Mouse (Mus musculus) embryonic facial prominence, embryonic 13.5 days (tissue): ENCODE measurements around the gene Tmbim1. TPM values are rescaled to one million over a fixed set of nuclear protein-coding genes. Genes with fewer than 3 reads are reported as not detected.
A peak's percentile ranks its signal among the peaks of the same experiment; 100 is the strongest.

Experiments used
- ATAC-seq: fragments of 200-750 bp; cut with Nextera tagmentation; 2 replicates; pipeline ENCODE4 v1.8.0; 2017; ENCODE audit warnings: low read depth; ENCODE audit not compliant: insufficient number of reproducible peaks, insufficient read depth, low FRiP score, low TSS enrichment
- H3K27ac ChIP-seq: fragments of 300-500 bp; sonication (generic); 2 replicates; pipeline ENCODE4 v1.5.1; 2015; ENCODE audit warnings: moderate library complexity, mild to moderate bottlenecking, inconsistent platforms
- H3K27me3 ChIP-seq: fragments of 300-500 bp; sonication (generic); 2 replicates; pipeline ENCODE4 v1.6.1; 2015; ENCODE audit warnings: mild to moderate bottlenecking, inconsistent platforms
- H3K36me3 ChIP-seq: fragments of 300-500 bp; sonication (generic); 2 replicates; pipeline ENCODE4 v1.6.1; 2015; ENCODE audit warnings: mild to moderate bottlenecking, inconsistent platforms
- H3K4me1 ChIP-seq: fragments of 300-500 bp; sonication (generic); 2 replicates; pipeline ENCODE4 v1.6.1; 2015; ENCODE audit warnings: inconsistent platforms
- H3K4me2 ChIP-seq: fragments of 300-500 bp; sonication (generic); 2 replicates; pipeline ENCODE4 v1.6.1; 2015; ENCODE audit warnings: moderate library complexity, mild to moderate bottlenecking, inconsistent platforms
- H3K4me3 ChIP-seq: fragments of 300-500 bp; sonication (generic); 2 replicates; pipeline ENCODE4 v1.5.1; 2015; ENCODE audit warnings: mild to moderate bottlenecking, inconsistent platforms
- H3K9ac ChIP-seq: fragments of 300-500 bp; sonication (generic); 2 replicates; pipeline ENCODE4 v1.6.1; 2015; ENCODE audit warnings: mild to moderate bottlenecking, inconsistent platforms
- H3K9me3 ChIP-seq: fragments of 300-500 bp; sonication (generic); 2 replicates; pipeline ENCODE4 v1.6.1; 2016; ENCODE audit warnings: inconsistent platforms
- WGBS: fragments of 180-500 bp; shearing (Covaris S2); methylation state at CpG from one replicate; pipeline ENCODE4 v1.1.7; 2015; ENCODE audit warnings: mixed read lengths; 5-methylcytosine and 5-hydroxymethylcytosine counted together
- polyA plus RNA-seq: library from polyadenylated mRNA; unstranded; fragments of >200 nt; fragmentation: Nextera tagmentation; extraction: Ambion mirVana; gene quantifications from 2 replicates; pipeline ENCODE4 v1.2.1, GENCODE M21; 2015

The Tmbim1 gene
- polyA plus RNA-seq, 1 experiment from 2014 or later: 29.4 TPM

- under 1% methylated on average over 56 of the region's 56 CpGs for WGBS
- Histone ChIP-seq H3K9ac (peak overlapping the region; percentile 86), H3K27me3 (no peaks in the 10 kb centered on the region), H3K27ac (peak overlapping the region; percentile 86), H3K4me3 (peak overlapping the region; percentile 75), H3K9me3 (no peaks in the 10 kb centered on the region), H3K36me3 (no peaks in the 10 kb centered on the region), H3K4me2 (peak overlapping the region; percentile 85), H3K4me1 (peaks cover 28% of the 10 kb centered on the region)
- ATAC-seq: peak; percentile 72
Measured at GRCm38 (mm10) chr1:74303509-74304338, 1.7 kb downstream of the Tmbim1 start.

- Histone ChIP-seq H3K4me2 (peak overlapping the region; percentile 85), H3K4me3 (peak overlapping the region; percentile 75), H3K9me3 (no peaks in the 10 kb centered on the region), H3K27ac (no peak overlapping the region), H3K27me3 (no peaks in the 10 kb centered on the region), H3K4me1 (peaks cover 29% of the 10 kb centered on the region), H3K9ac (0 out of 2 replicates have a peak overlapping the region, but pooled peaks have one; percentile 16), H3K36me3 (no peaks in the 10 kb centered on the region)
- no peak for ATAC-seq
- WGBS: 83% methylated on average over 2 of the region's 2 CpGs
Measured at GRCm38 (mm10) chr1:74302835-74303234, 2.6 kb downstream of the Tmbim1 start.

GRCm38 (mm10) chr1:74302229-74302628 lies 3.2 kb downstream of the Tmbim1 start:
- Histone ChIP-seq H3K36me3 (no peaks in the 10 kb centered on the region), H3K27ac (no peak overlapping the region), H3K4me3 (no peak overlapping the region), H3K4me2 (peak overlapping the region; percentile 85), H3K27me3 (no peaks in the 10 kb centered on the region), H3K4me1 (peaks cover 32% of the 10 kb centered on the region), H3K9me3 (no peaks in the 10 kb centered on the region), H3K9ac (no peak overlapping the region)
- WGBS: 92% methylated on average over 7 of the region's 7 CpGs
- ATAC-seq: no peak

- no peak overlapping the region for H3K4me2 ChIP-seq
- peaks cover 49% of the 10 kb centered on the region for H3K4me1 ChIP-seq
- no peaks in the 10 kb centered on the region for H3K36me3 ChIP-seq
- 80% methylated on average over 6 of the region's 6 CpGs for WGBS
- no peak overlapping the region for H3K27ac ChIP-seq
- no peak overlapping the region for H3K9ac ChIP-seq
- no peaks in the 10 kb centered on the region for H3K9me3 ChIP-seq
- ATAC-seq: no peak
- H3K27me3 ChIP-seq: no peaks in the 10 kb centered on the region
- no peak overlapping the region for H3K4me3 ChIP-seq
Measured at GRCm38 (mm10) chr1:74300347-74301110, 4.9 kb downstream of the Tmbim1 start.

- H3K4me1 ChIP-seq: peaks cover 54% of the 10 kb centered on the region
Measured at GRCm38 (mm10) chr1:74298996-74299395, 6.4 kb downstream of the Tmbim1 start.

GRCm38 (mm10) chr1:74298157-74298750 lies 7.2 kb downstream of the Tmbim1 start:
- 77% methylated on average over 5 of the region's 5 CpGs for WGBS
- Histone ChIP-seq H3K4me1 (peaks cover 54% of the 10 kb centered on the region), H3K4me3 (no peak overlapping the region), H3K9ac (0 out of 2 replicates have a peak overlapping the region, but pooled peaks have one; percentile 1), H3K9me3 (no peaks in the 10 kb centered on the region), H3K27ac (no peak overlapping the region), H3K36me3 (peaks cover 11% of the 10 kb centered on the region), H3K4me2 (no peak overlapping the region), H3K27me3 (no peaks in the 10 kb centered on the region)
- ATAC-seq: no peak

More at GRCm38 (mm10) chr1:74298996-74299395, 6.4 kb downstream of the Tmbim1 start:
- Histone ChIP-seq H3K27ac (no peak overlapping the region), H3K9ac (peak overlapping the region; percentile 21; the same call in 1 of the 2 replicates), H3K36me3 (peaks cover 4% of the 10 kb centered on the region), H3K4me2 (no peak overlapping the region), H3K9me3 (no peaks in the 10 kb centered on the region), H3K27me3 (no peaks in the 10 kb centered on the region), H3K4me3 (no peak overlapping the region)
- no peak for ATAC-seq
- 70% methylated on average over 5 of the region's 5 CpGs for WGBS

- no peak overlapping the region for H3K4me3 ChIP-seq
- peaks cover 46% of the 10 kb centered on the region for H3K4me1 ChIP-seq
- no peak for ATAC-seq
- WGBS: 62% methylated on average over 3 of the region's 3 CpGs
- peaks cover 21% of the 10 kb centered on the region for H3K36me3 ChIP-seq
- H3K27ac ChIP-seq: peak overlapping the region; percentile 95
- 0 out of 2 replicates have a peak overlapping the region, but pooled peaks have one; percentile 50 for H3K4me2 ChIP-seq
- H3K27me3 ChIP-seq: no peaks in the 10 kb centered on the region
- no peaks in the 10 kb centered on the region for H3K9me3 ChIP-seq
- peak overlapping the region; percentile 22; the same call in 1 of the 2 replicates for H3K9ac ChIP-seq
Measured at GRCm38 (mm10) chr1:74297269-74297668, 8.2 kb downstream of the Tmbim1 start.

- Histone ChIP-seq H3K4me3 (no peak overlapping the region), H3K27me3 (no peaks in the 10 kb centered on the region), H3K9ac (peak overlapping the region; percentile 65; the same call in 1 of the 2 replicates), H3K9me3 (no peaks in the 10 kb centered on the region), H3K4me1 (peaks cover 41% of the 10 kb centered on the region), H3K36me3 (peaks cover 27% of the 10 kb centered on the region), H3K4me2 (peak overlapping the region; percentile 50; the same call in 1 of the 2 replicates), H3K27ac (peak overlapping the region; percentile 95)
- ATAC-seq: no peak
- 25% methylated on average over 6 of the region's 6 CpGs for WGBS
Measured at GRCm38 (mm10) chr1:74296477-74296876, 8.9 kb downstream of the Tmbim1 start.

- WGBS: 10% methylated on average over 9 of the region's 9 CpGs
- Histone ChIP-seq H3K4me1 (peaks cover 41% of the 10 kb centered on the region), H3K36me3 (peaks cover 36% of the 10 kb centered on the region), H3K4me3 (0 out of 2 replicates have a peak overlapping the region, but pooled peaks have one; percentile 9), H3K9ac (peak overlapping the region; percentile 65), H3K9me3 (no peaks in the 10 kb centered on the region), H3K4me2 (peak overlapping the region; percentile 50), H3K27ac (peak overlapping the region; percentile 95), H3K27me3 (no peaks in the 10 kb centered on the region)
- peak; percentile 84 for ATAC-seq
Measured at GRCm38 (mm10) chr1:74295456-74296171, 9.8 kb downstream of the Tmbim1 start.

GRCm38 (mm10) chr1:74294733-74295455 lies 10.5 kb downstream of the Tmbim1 start:
- 93% methylated on average over 6 of the region's 6 CpGs for WGBS

More at GRCm38 (mm10) chr1:74294733-74295455, 10.5 kb downstream of the Tmbim1 start:
- H3K27ac ChIP-seq: peak overlapping the region; percentile 95
- H3K4me1 ChIP-seq: peaks cover 41% of the 10 kb centered on the region
- H3K27me3 ChIP-seq: no peaks in the 10 kb centered on the region
- peak overlapping the region; percentile 65; the same call in 1 of the 2 replicates for H3K9ac ChIP-seq
- H3K36me3 ChIP-seq: peaks cover 43% of the 10 kb centered on the region
- no peaks in the 10 kb centered on the region for H3K9me3 ChIP-seq
- peak overlapping the region; percentile 50 for H3K4me2 ChIP-seq
- no peak for ATAC-seq
- H3K4me3 ChIP-seq: no peak overlapping the region
